Mouse (Mus musculus) bone marrow macrophage, adult 2 months (primary cell): ENCODE measurements around the gene Fam222b.

Source experiments
- CTCF ChIP-seq: IDR thresholded peaks from 2 replicates; pipeline ENCODE4 v1.5.1; 2012; ENCODE audit warnings: low read depth, mild to moderate bottlenecking, low read length, moderate library complexity
- POLR2A ChIP-seq: IDR thresholded peaks from 2 replicates; pipeline ENCODE4 v1.6.1; 2012; ENCODE audit warnings: mild to moderate bottlenecking, low read depth, low read length, borderline replicate concordance

DNA sequence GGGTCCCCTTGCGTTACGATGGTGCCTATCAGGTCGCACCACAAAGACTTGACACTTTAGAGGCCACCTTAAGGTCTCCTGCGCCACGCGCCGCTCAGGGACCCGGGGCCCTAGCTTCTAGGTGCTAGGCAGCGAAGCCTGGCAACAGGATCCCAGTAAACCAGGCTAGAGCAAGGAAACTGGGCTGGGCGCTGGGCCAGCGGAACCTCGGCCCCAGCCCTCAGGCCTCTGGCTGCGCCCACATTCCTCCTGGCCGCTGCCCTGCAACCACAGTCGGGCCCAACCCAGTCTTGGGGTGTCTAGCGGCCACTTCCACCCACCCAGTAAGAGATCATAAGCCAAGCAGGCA lies 71.3 kb downstream of the Fam222b start:
- TF ChIP-seq CTCF (no peak), POLR2A (no peak)
